Mouse (Mus musculus) megakaryocyte-erythroid progenitor cell, adult 5-6 weeks (primary cell): ENCODE data around the gene Cers4. TPM values are rescaled to one million over a fixed set of nuclear protein-coding genes. Genes with fewer than 3 reads are reported as not detected.

Experiments
- ATAC-seq: replicated peaks from 2 replicates; pipeline ENCODE4 v1.8.0; 2016; ENCODE audit warnings: mild to moderate bottlenecking, inconsistent platforms; ENCODE audit not compliant: severe bottlenecking, poor library complexity, low FRiP score, low TSS enrichment
- total RNA-seq, 2 experiments: library from RNA; stranded (forward) in 1 of 2; stranded (reverse) in 1 of 2; fragments of 200-1000, 215-1000 nt in 1 of 2; fragments of >200 nt in 1 of 2; fragmentation: Nextera tagmentation in 1 of 2; gene quantifications; 2 replicates each; pipeline ENCODE4 v1.2.3; 2014 to 2017

The Cers4 gene
- total RNA-seq (2014; fragmentation: Nextera tagmentation) (3.2 and 18.5 TPM in 2 replicates), total RNA-seq (2017) (2.8 and 3.2 TPM in 2 replicates)

GRCm38 (mm10) chr8:4492851-4493685 is at the start of gene Cers4:
TSS of gene Cers4 (plus strand) at chr8:4493026.
- ATAC-seq = peak; percentile 89

GRCm38 (mm10) chr8:4458165-4458564 is 34.7 kb upstream of the Cers4 start:
- ATAC-seq = no peak

- ATAC-seq = no peak
Measured at GRCm38 (mm10) chr8:4463061-4463460, 29.8 kb upstream of the Cers4 start.

GRCm38 (mm10) chr8:4474419-4475187 is 18.2 kb upstream of the Cers4 start:
- no peak for ATAC-seq

- no peak for ATAC-seq
Measured at GRCm38 (mm10) chr8:4481154-4481553, 11.7 kb upstream of the Cers4 start.

GRCm38 (mm10) chr8:4481586-4481985 is 11.2 kb upstream of the Cers4 start:
- 0 out of 2 replicates have a peak, but pooled peaks have one; percentile 34 for ATAC-seq

- no peak for ATAC-seq
Measured at GRCm38 (mm10) chr8:4482501-4482900, 10.3 kb upstream of the Cers4 start.

- no peak for ATAC-seq
Measured at GRCm38 (mm10) chr8:4483330-4483729, 9.5 kb upstream of the Cers4 start.

- ATAC-seq = peak; percentile 30
Measured at GRCm38 (mm10) chr8:4493686-4494440, 1.0 kb downstream of the Cers4 start.

GRCm38 (mm10) chr8:4495976-4496375 is 3.1 kb downstream of the Cers4 start:
- ATAC-seq = no peak

- ATAC-seq = no peak
Measured at GRCm38 (mm10) chr8:4497610-4498009, 4.8 kb downstream of the Cers4 start.

GRCm38 (mm10) chr8:4505364-4505763 is 12.5 kb downstream of the Cers4 start:
- no peak for ATAC-seq

GRCm38 (mm10) chr8:4507527-4507926 is 14.7 kb downstream of the Cers4 start:
- no peak for ATAC-seq

GRCm38 (mm10) chr8:4510824-4511223 is 18.0 kb downstream of the Cers4 start:
- peak; percentile 60 for ATAC-seq

- no peak for ATAC-seq
Measured at GRCm38 (mm10) chr8:4511429-4512115, 18.7 kb downstream of the Cers4 start.

- ATAC-seq = no peak
Measured at GRCm38 (mm10) chr8:4512116-4512495, 19.3 kb downstream of the Cers4 start.

GRCm38 (mm10) chr8:4516162-4516561 is 23.3 kb downstream of the Cers4 start:
- peak; percentile 74 for ATAC-seq

- ATAC-seq = no peak
Measured at GRCm38 (mm10) chr8:4521472-4521871, 28.6 kb downstream of the Cers4 start.

GRCm38 (mm10) chr8:4523525-4523924 is 30.7 kb downstream of the Cers4 start:
- ATAC-seq = no peak
